Mouse (Mus musculus): ENCODE data around the gene Grik3. TPM values are rescaled to one million over a fixed set of nuclear protein-coding genes. Genes with fewer than 3 reads are reported as not detected.

The Grik3 gene
- total and polyA plus RNA-seq, 3 experiments, result not detected

GRCm38 (mm10) chr4:125538301-125538965 lies 47.9 kb downstream of the Grik3 start:
- in situ Hi-C loops (cut with MboI; ENCODE audit: low pct_ligation_motif_present, low pct_unique_long_range_greater_than_20kb, low sequenced_read_pairs), result no loop called here
- Histone ChIP-seq H3K27ac (ENCODE audit: insufficient read depth, low read depth) (no peak overlapping the region), H3K9ac (ENCODE audit: insufficient read depth, low read depth) (no peak overlapping the region), H3K36me3 (replicated peaks in 1 of 2; ENCODE audit: control insufficient read depth in 1 of 2, insufficient read depth in 1 of 2, low read length in 1 of 2) (no peaks in the 10 kb centered on the region), H3K79me2 (replicated peaks; ENCODE audit: control insufficient read depth, extremely low read depth, insufficient read depth, poor library complexity, severe bottlenecking) (no peaks in the 10 kb centered on the region), H3K9me3 (replicated peaks; ENCODE audit: low read length) (peaks cover 10% of the 10 kb centered on the region), H3K27me3 (replicated peaks) (peaks cover 82% of the 10 kb centered on the region), H3K4me3 (replicated peaks in 1 of 3; ENCODE audit: low read depth in 2 of 3, low read length in 2 of 3, poor library complexity in 1 of 3) (no peak overlapping the region), H3K4me1 (ENCODE audit: control insufficient read depth in 1 of 2, insufficient read depth in 2 of 2) (peaks cover 11 to 18% of the 10 kb centered on the region in 2 experiments), H3K4me2 (ENCODE audit: insufficient read depth, low read depth, poor library complexity, severe bottlenecking) (no peak overlapping the region)
- TF ChIP-seq BHLHE40 (IDR thresholded peaks at IDR 0.05; ENCODE audit: low read depth, low read length) (peak; percentile 34; the same call in 1 of the 2 replicates), CHD1 (IDR thresholded peaks at IDR 0.05; ENCODE audit: low read depth, low read length) (no peak)
- dilution Hi-C loops (cut with MboI; ENCODE audit: extremely low pct_ligation_motif_present, extremely low pct_unique_long_range_greater_than_20kb, low sequenced_read_pairs), result no loop called here
- peak; percentile 19 for DNase-seq (ENCODE audit: extremely low read depth)

DNA sequence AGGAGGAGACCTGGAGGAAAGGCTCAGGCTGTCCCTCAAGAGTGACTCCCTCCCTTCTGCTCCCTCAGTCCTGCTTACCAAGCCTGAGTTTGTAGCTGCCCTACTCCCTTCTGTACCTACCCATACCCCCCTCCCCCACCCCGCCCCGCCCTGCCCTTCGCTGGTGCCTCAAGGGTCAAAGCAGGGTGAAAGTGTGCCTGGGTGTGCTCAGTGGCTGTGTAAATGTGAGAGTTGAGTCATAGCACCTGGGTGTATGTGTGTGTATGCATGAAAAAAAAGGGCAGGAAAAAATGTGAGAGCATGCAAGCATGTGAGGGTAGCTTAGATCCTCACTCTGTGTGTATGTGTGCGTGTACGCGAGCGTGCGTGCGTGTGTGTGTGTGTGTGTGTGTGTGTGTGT lies 49.1 kb downstream of the Grik3 start:
- no peak overlapping the region for H3K4me3 ChIP-seq (replicated peaks in 1 of 3; ENCODE audit: low read depth in 2 of 3, low read length in 2 of 3, poor library complexity in 1 of 3)
- dilution Hi-C loops (cut with MboI; ENCODE audit: extremely low pct_ligation_motif_present, extremely low pct_unique_long_range_greater_than_20kb, low sequenced_read_pairs), result no loop called here
- no peak overlapping the region for H3K4me2 ChIP-seq (ENCODE audit: insufficient read depth, low read depth, poor library complexity, severe bottlenecking)
- no peak overlapping the region for H3K27ac ChIP-seq (ENCODE audit: insufficient read depth, low read depth)
- no peak overlapping the region for H3K9ac ChIP-seq (ENCODE audit: insufficient read depth, low read depth)
- TF ChIP-seq JUND (conservative IDR thresholded peaks at IDR 0.05; ENCODE audit: low read depth, low read length) (no peak), IRF4 (IDR thresholded peaks at IDR 0.05; ENCODE audit: low read depth, low read length) (0 out of 2 replicates have a peak, but pooled peaks have one; percentile 22), BHLHE40 (IDR thresholded peaks at IDR 0.05; ENCODE audit: low read depth, low read length) (peak; percentile 75)
- peaks cover 11 to 18% of the 10 kb centered on the region in 2 experiments for H3K4me1 ChIP-seq (ENCODE audit: control insufficient read depth in 1 of 2, insufficient read depth in 2 of 2)
- in situ Hi-C loops (cut with MboI; ENCODE audit: low pct_ligation_motif_present, low pct_unique_long_range_greater_than_20kb, low sequenced_read_pairs), result no loop called here
- H3K36me3 ChIP-seq (replicated peaks in 1 of 2; ENCODE audit: control insufficient read depth in 1 of 2, insufficient read depth in 1 of 2, low read length in 1 of 2), result no peaks in the 10 kb centered on the region
- DNase-seq (ENCODE audit: extremely low read depth), result no peak
- H3K27me3 ChIP-seq (replicated peaks), result peaks cover 82% of the 10 kb centered on the region
- H3K9me3 ChIP-seq (replicated peaks; ENCODE audit: low read length), result peaks cover 10% of the 10 kb centered on the region
- H3K79me2 ChIP-seq (replicated peaks; ENCODE audit: control insufficient read depth, extremely low read depth, insufficient read depth, poor library complexity, severe bottlenecking), result no peaks in the 10 kb centered on the region

GRCm38 (mm10) chr4:125543171-125543570 lies 52.7 kb downstream of the Grik3 start:
- in situ Hi-C loops (cut with MboI; ENCODE audit: low pct_ligation_motif_present, low pct_unique_long_range_greater_than_20kb, low sequenced_read_pairs), result no loop called here

More at GRCm38 (mm10) chr4:125543171-125543570, 52.7 kb downstream of the Grik3 start:
- Histone ChIP-seq H3K4me1 (ENCODE audit: control insufficient read depth in 1 of 2, insufficient read depth in 2 of 2) (peaks cover 7 to 17% of the 10 kb centered on the region in 2 experiments), H3K4me3 (replicated peaks in 1 of 3; ENCODE audit: low read depth in 2 of 3, low read length in 2 of 3, poor library complexity in 1 of 3) (no peak overlapping the region), H3K27me3 (replicated peaks) (peaks cover 87% of the 10 kb centered on the region), H3K9ac (ENCODE audit: insufficient read depth, low read depth) (no peak overlapping the region), H3K79me2 (replicated peaks; ENCODE audit: control insufficient read depth, extremely low read depth, insufficient read depth, poor library complexity, severe bottlenecking) (no peaks in the 10 kb centered on the region), H3K9me3 (replicated peaks; ENCODE audit: low read length) (no peaks in the 10 kb centered on the region), H3K4me2 (ENCODE audit: insufficient read depth, low read depth, poor library complexity, severe bottlenecking) (no peak overlapping the region), H3K27ac (ENCODE audit: insufficient read depth, low read depth) (no peak overlapping the region), H3K36me3 (replicated peaks in 1 of 2; ENCODE audit: control insufficient read depth in 1 of 2, insufficient read depth in 1 of 2, low read length in 1 of 2) (no peaks in the 10 kb centered on the region)
- TF ChIP-seq POLR2A (IDR thresholded peaks at IDR 0.05; ENCODE audit: low read depth, low read length) (no peak), NELFE (IDR thresholded peaks at IDR 0.05; ENCODE audit: low read depth, low read length) (no peak), BHLHE40 (IDR thresholded peaks at IDR 0.05; ENCODE audit: low read depth, low read length) (no peak)
- dilution Hi-C loops (cut with MboI; ENCODE audit: extremely low pct_ligation_motif_present, extremely low pct_unique_long_range_greater_than_20kb, low sequenced_read_pairs), result no loop called here
- peak; percentile 12 for DNase-seq (ENCODE audit: extremely low read depth)

All from CH12.LX (cell line).